Mouse (Mus musculus): ENCODE data around the gene Chpf2. TPM values are rescaled to one million over a fixed set of nuclear protein-coding genes. Genes with fewer than 3 reads are reported as not detected.
A peak's percentile ranks its signal among the peaks of the same experiment; 100 is the strongest.

The Chpf2 gene
- total and polyA plus RNA-seq, 3 experiments = 37.9 to 76.6 (median 49.7) TPM

DNA sequence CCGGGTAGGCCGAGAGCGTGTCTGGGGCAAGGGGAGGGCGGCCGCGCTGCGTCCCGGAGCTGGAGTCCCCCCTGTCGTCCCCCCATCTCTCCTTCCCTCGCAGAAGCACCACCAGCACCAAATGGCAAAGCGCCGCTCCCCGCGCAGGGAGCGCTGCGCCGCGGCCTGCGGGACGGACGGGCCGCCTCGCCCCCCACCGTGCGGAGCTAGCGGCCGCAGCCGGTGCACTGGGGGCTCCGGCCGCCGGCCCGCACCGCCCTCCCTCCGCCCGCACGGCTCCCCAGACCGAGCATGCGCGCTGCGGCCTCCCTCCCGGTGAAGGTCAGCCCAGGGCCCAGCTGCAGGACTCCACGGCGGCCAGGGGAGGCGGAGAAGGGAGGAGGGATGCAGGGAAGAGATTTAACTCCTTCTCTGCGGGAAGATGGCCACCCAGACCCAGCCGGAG lies 18.1 kb downstream of the Chpf2 start:
- peak; percentile 96 for DNase-seq

DNA sequence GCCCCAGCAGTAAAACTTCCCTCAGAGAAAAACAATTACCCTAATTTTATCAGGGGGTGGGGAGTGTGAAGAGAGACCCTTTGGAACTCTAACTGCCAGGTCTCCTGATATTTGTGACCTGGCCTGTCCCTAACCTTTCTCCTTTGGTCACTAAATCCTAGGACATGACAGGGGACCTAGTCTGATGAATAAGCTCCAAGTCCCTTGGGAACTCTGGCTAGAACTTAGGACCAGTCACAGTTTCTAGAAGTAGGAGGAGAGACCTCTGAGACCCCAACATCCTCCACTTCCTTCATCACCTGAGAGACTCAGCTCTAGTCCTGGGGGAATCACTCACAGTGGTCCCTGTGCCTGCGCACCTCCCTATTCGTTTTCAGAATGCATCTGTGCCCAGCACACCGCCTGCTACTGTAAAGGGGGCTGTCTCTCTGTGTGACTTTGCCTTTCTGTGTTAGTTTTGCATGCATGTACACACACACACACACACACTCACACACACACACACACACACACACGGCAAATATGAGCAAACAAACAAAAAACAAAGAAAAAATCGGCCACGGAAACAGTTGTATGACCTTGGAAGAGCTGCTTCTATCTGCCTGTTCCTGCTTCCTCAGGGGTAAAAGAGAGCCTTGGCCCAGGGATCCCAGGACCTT lies 18.9 kb downstream of the Chpf2 start:
- no peak for DNase-seq

DNA sequence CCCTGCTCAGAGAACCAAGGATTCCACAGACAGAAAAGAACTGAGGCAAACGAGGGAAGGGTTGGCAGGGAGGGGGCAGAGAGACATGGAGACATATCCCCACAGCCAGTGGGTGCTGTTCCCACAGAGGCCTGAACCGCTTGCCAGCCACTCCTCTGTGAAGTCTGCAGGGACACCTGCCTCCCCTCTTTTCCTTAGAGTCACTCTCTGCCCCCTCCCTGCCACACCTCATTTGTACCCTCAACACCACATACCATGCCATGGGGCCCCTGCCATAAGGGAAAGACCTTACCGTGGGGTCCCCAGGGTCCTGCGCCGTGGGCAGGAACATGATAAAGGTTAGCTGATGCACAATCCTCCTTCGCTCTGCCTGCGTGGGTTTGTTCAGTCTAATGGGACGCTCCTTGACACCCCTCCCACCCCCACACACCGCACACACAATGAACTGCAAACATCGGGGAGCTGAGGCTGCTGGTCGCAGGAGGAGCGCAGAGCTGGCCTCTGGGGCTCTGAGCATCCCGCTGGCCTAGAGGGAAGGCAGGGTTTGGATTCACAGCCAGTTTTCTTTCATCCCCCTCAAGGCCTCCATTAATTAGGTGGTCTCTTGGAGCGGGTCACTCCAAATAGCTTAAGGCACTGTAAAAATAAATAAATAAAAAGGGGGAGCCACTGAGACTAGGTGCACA lies 19.6 kb downstream of the Chpf2 start:
- DNase-seq = no peak

DNA sequence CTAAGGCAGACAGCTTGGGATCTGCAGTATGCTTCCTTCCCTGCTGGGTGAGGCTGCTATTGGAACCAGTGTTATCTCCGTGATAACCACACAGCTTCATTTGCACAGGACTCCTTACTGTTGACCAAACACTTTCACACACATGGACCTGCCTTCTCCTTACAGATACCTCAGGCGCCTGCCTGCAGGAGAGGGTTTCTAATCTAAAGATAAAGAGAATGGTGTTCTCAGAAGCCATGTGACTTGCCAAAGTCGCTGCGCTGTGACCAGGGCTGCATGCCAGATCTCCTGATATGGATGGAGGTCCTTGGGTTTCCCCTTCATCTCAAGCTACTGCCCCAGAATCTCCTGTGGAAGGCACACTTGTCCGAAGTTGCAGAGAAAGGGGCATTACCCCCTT lies 22.8 kb downstream of the Chpf2 start:
- no peak for DNase-seq

DNA sequence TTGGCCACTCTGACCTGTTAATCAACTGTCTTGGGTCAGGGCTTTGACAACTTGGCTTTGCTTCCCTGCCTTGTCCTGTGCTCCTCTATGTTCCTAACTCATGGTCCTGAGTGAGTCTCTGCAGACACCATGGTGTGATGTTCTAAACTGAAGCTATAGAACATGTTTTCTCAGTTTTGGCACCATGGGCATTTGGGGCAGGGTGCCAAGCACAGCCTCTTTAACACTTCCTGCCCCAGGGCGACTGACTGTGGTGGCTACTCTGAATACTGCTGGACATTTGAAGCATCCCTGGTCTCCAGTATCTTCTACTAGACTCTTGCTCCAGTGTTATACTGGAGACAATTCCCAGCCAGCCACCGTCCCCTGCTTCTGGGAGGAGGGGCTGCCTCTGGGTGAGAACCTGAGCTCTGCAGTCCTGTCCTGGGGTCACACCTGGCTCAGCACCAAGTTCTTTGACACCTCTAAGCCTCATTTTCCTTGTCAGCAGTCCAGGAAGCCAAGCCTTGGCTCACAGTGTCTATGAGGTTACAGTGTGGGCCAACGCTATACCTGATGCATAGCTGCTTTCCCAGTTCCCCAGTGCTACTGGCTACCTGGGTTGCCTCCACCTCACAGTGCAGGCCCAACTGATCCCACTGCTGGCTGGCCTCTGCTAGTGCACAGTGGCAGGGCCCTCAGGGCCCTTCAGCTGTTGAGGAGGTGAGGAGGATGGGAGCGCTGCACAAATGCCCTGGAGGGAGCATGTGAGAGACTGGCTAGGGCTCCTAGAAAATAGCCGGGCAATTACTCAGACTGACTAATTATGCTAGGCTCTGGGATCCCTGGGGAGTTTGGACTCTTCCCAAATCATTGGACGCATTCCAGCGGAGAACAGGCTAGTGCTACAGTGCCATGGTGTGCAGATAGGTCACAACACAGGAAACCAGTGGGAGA lies 25.1 kb downstream of the Chpf2 start:
- peak; percentile 82 for DNase-seq

DNA sequence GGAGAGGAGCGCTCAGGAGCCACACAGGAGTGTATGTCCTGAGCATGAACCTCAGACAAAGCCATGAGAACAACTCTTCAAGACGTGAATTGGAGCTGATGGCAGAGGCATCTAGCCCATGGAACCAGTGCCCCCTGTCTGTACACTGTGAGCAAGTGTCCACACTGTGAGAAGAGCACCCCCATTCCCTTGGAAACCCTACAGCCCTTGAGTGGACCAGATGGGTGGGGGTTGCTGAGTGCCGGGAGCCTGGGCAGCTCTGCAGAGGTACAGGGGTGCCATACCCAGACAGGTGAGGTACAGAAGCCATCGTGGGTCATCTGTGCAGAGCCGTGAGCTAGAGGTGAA lies 25.7 kb downstream of the Chpf2 start:
- DNase-seq = no peak

DNA sequence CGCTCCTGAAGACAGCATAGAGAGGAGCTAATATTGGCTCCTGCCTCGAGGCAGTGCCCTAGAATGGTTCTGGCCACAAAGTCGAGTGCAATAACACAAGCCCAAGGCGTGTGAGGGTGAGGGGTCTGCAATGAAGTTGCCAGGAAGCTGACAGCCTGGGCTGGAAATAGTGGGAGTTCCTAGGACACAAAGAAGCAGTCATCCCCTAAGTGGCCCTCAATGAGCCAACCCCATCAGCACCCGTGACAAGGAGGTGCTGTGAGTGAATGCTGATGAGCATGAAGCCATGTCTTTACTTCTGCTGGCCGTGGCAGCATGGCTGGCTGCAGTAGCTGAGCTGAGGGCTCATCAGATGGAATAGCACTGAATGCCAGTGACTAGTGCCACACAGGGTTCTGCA lies 28.6 kb downstream of the Chpf2 start:
- no peak for DNase-seq

DNA sequence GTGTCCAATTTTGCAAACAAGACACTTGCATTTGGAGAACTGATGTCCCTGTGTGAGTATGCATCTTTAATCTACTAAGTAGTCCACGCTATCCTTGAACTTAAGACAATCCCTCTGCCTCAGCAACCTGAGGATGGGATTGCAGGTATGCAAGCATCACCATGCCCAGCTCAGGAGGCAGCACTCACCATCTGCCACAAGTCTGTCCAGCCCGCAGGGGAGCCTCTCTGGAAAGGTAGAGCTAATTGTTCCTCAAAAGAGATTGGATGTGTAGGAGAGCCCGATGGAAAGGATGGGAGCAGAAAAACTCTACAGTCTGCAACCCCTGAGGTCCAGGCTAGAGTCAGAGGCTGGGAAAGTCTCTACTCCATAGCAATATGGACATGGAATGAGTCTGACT lies 32.4 kb downstream of the Chpf2 start:
- no peak for DNase-seq

DNA sequence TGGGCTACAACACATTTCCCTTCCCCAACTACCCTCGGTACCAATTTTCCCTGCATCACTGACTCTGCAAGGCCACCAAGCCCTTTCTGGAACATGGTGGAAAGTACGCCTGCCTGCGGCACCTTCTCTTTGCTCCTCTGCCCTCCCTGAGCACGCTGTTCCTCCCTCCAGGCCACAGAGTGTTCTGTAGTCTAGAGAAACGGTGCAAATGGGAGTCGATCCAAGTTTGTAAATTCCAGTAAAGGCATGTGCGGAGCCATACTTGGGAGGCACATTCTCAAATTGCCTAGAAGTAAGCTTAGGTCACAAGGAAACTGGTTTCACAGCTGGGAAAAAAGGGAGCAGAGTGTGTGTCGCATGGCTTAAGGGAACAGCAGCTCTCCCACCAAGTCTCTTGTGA lies 33.6 kb downstream of the Chpf2 start:
- DNase-seq = no peak

DNA sequence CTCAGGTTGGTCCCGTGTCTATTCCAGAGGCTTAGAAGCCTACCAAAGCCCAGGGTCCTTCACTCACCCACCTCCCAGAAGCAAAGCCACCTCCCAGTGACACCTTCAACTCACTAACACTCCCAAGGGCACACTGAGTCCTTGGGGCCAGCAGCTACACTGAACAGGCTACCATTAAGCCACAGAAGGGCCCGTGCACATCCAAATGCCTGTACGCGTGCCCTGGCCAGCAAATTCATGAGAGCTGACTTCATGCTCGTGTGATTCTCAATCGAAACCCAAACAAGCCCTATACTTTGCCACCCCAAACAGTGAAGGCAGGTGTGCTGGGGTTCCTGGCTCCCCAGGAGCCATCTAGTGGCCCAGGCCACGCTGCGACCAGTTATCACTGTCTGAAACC lies 34.1 kb downstream of the Chpf2 start:
- DNase-seq = no peak

DNA sequence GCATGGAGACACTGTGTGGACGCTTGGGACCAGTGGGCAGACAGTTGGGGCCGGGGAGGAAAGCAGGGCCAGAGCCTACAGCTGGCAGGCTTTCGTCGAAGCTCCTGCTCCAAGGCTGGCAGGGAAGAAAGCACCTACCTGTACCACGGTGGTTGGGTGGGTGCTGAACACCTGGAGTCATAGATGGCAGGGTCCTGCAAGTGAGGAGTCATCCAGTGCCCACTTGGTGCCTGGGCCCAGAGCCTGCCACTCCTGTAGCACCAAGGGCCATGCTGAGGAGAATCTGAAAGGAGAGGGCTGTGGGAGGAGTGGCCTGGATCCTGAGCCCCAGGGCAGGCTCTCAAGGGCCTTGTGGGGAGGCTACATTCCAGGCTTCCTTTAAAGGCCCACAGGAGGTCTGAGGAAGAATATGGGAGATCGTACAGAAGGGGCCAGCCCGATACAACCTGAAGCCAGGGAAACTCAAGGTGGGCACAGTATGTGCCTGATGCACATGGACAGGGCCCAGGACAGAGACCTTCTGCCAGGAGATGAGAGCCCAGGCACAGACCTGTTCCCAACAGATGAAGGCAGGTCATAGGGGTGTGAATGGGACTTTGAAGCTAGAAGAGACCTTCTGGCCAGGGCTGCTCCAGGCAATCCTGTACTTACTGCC lies 36.0 kb downstream of the Chpf2 start:
- DNase-seq = no peak

DNA sequence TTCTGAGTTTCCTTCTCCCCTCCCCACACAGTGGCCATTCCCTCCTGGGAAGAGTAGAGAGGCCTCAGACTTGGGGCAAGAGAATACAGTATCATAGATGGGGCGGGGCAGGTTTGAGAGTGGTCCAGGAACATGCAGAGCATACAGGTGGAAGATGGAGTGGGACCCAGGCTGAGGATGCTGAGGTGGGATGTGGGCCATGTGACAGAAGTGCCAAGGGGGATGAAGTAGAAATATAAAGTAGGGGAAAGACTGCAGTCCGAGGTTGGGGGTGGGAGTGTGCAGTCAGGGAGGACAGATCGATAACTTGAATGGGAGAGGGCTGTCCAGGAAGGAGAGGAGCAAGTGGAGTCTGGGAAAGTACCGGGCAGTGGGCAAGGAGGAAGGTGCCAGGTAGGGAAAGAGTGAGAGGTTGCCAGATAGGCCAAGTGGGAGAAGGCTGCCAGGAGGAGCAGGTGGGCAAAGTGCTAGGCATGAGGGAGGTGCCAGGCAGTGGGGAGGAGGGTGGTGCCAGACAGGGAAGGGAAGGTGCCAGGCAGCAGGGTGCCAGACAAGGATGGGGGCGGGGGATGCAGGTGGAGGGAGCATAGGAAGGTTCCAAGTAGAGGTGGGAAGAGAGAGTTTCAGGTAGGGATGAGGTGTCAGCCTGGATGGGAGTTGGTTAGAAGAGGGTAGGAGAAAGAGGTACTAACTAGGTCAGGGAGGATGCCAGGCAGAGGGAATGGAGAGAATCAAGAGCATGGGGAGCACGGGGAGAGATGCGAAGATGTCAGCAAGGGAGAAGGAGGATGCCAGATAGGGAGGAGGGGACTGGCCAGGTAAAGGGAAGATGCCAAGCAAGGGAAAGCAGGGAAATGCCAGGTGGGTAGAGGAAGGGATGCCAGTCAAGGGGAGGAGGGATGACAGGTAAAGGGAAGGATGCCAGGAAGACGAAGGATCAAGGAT lies 36.8 kb downstream of the Chpf2 start:
- DNase-seq = no peak

DNA sequence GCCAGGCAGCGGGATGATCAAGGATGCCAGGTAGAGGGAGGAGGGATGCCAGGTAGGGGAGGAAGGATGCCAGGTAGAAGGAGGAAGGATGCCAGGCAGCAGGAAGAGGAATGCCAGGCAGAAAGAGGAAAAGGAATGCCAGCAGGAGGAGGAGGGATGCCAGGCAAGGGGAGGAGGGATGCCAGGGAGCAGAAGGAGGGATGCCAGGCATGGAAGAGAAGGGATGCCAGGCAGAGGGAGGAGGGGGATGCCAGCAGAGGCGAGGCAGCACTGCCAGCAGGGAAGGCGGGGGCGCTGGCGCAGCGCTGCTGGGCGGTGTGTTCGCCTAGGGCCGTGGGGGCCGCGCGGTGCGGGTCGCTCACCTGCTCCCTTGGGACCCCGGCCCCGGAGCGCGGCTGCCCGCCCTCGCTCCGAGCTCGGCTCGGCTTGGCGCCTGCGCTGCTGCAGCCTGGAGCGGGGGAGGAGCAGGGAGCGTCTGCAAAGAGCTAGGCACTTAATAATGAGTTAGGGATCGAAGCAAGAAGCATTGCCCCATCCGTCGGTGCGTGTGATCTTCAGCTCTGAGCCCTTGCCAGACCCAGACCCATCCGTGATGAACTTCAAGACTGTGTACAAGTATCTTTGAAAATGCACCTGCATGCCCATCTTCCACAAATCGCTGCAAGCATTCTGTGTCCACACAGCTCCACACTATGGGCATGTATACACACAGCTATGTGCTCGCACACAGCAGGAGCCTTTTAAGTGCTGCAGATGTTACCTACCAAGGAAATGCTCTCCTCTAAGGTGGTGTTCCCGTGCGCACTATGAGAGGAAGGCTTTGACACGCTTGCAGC lies 37.7 kb downstream of the Chpf2 start, which contains the start of gene Smarcd3:
Gene Smarcd3, minus strand, starts transcription at position 426 of the 836 bp plus-strand sequence.
- DNase-seq = peak; percentile 59

DNA sequence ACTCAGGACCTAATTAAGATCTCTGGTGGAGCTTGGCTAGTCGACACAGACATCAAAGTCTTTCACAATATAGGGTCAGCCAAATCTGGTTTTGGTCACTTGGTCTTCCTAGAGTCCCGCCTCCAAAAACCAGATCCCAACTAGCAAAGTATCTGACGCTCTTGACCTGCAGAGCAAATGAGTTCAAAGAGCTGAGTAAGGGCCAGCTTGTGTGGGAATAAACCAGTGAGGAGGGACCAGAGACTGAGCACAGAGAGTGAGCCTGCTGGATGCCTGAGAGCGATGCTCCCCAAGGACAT lies 38.2 kb downstream of the Chpf2 start:
- DNase-seq = no peak

DNA sequence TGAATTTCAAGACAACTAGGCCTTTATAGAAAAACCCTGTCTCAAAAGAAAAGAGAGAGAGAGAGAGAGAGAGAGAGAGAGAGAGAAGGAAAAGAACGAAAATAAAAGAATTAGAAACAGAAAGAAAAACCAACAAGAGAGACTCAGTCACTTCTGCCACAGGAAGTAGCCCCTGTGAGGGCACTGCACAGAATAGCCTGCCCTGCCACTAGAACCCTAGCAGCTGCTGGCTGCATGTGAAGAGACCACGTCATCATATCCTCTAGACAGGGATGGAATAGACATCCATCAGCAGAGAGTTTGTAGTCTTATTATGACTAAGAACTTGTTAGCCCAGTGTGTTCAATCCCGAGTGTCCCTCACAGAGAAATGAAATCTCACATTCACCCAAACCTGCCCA lies 43.2 kb downstream of the Chpf2 start:
- no peak for DNase-seq

DNA sequence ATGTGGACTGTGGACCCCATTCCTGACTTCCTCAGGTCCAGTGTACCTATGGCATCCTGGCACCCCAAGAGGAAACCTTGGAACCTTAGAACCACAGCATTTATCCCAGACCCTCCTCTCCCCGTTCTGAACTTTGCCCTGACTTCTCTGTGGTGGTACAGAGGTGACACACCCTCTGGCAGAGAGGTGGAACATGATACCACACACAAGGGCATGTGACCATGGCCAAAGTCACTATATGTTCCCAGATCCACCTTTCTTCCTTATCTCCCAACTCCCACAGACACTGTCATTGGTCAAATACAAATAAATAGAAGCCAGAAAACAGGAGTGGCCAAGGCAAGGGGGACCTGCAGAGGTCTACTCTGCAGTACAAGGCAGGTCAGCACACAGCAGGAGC lies 48.6 kb downstream of the Chpf2 start:
- DNase-seq = no peak

DNA sequence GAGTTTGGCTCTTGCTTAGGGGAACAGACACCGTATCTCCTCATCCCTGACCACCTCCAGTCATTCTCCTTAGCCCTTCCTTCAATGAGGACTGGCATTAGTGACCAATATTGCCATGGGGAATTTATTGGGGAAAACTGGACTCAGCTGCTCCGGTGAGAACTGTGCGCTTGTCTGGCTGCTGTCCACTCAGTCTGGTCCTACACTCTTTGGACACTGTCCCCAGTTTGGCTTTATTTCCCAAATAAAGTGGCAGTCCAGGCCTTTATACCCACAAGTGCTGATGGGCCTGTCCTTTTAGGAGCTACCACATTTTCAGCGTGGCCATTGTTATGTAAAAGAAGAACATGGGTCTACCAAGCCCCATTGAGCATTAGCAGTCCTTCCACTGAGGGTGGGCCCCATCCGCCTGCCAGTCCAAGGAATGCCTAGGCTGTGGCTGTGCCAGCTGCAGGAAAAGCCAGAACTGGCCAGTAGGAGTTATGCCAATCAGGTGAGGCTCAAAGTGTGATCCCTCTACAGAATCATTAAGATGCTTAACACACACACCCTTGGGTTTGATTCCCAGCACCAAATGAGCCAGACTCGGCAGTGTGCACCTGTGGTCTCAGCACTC lies 49.1 kb downstream of the Chpf2 start:
- no peak for DNase-seq

DNA sequence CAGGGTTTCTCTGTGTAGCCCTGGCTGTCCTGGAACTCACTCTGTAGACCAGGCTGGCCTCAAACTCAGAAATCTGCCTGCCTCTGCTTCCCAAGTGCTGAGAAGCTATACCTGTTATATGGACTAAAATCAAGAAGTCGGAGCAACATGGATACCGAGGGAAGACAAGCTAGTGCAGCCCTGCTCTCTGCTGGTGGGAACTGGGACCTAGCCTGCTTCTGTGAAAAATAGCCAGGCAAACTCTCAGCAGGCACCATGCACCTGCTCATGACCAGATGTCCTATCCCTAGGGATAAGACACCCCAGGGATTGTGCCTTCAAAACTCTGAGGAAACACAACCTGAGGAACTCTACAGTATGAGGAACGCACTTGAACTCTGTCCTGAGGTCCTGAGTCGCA lies 50.4 kb downstream of the Chpf2 start:
- no peak for DNase-seq

DNA sequence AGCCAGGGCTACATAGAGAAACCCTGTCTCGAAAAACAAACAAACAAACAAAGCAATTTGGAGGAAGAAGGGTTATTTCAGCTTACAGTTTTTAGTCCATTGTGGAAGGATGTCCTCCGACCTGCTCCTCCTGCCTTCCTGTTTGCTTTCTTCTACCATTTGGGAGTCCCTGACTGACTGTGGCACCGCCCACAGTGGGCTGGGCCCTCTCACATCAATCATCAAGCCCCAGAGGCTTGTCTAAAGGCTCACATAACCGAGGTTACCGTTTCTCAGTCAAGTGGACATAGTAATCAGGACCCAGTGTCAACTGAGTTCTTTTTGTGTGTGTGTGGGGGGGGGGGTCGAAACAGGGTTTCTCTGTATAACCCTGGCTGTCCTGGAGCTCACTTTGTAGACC lies 51.6 kb downstream of the Chpf2 start:
- no peak for DNase-seq

DNA sequence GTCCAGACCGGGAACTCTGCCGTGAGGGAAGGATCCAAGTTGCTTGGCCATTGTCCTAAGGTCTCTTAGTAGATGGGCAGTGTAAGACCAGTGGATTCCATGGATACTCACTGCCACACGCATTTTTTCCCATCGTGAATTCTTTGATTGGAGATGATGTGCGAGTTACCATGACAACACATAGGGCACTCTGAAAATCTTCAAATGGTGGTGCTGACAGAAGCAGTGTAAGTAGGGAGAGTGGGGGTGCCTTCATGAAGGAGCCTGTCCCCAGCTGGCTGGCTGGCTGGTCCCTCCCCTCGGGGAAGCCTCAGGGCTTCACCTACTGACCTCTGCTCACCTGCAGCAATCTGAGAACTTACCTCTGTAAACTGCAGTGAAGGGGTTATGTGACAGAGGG lies 52.5 kb downstream of the Chpf2 start:
- no peak for DNase-seq

Data from adrenal gland, adult 2 months (tissue).